Mouse (Mus musculus) forebrain, embryonic 11.5 days (tissue): ENCODE data around the gene Pdpn. TPM values are rescaled to one million over a fixed set of nuclear protein-coding genes. Genes with fewer than 3 reads are reported as not detected.

ENCODE experiments used
- ATAC-seq: fragments of 200-750 bp; cut with Nextera tagmentation; replicated peaks from 2 replicates; pipeline ENCODE4 v1.8.0; 2017; ENCODE audit warnings: moderate TSS enrichment; ENCODE audit not compliant: low FRiP score
- DNase-seq: peaks from one replicate; pipeline ENCODE4 v3.0.0-alpha.2; 2017; ENCODE audit warnings: low spot score
- H3K27ac ChIP-seq: fragments of 300-500 bp; sonication (generic); 2 replicates; pipeline ENCODE4 v1.5.1; 2014; ENCODE audit warnings: low read depth, low read length
- H3K27me3 ChIP-seq: fragments of 300-500 bp; sonication (generic); 2 replicates; pipeline ENCODE4 v1.6.1; 2014; ENCODE audit warnings: mild to moderate bottlenecking, low read length, mixed read lengths; ENCODE audit not compliant: control insufficient read depth, insufficient read depth
- H3K36me3 ChIP-seq: fragments of 300-500 bp; sonication (generic); 2 replicates; pipeline ENCODE4 v1.6.1; 2014; ENCODE audit warnings: mild to moderate bottlenecking, low read length, moderate library complexity, mixed read lengths; ENCODE audit not compliant: control insufficient read depth, insufficient read depth
- H3K4me1 ChIP-seq: fragments of 300-500 bp; sonication (generic); replicated peaks from 2 replicates; pipeline ENCODE4 v1.6.1; 2014; ENCODE audit warnings: low read length, mixed read lengths; ENCODE audit not compliant: control insufficient read depth, insufficient read depth
- H3K4me2 ChIP-seq: fragments of 300-500 bp; sonication (generic); 2 replicates; pipeline ENCODE4 v1.6.1; 2014; ENCODE audit warnings: low read depth, mild to moderate bottlenecking, low read length, moderate library complexity, mixed read lengths; ENCODE audit not compliant: severe bottlenecking
- H3K4me3 ChIP-seq: fragments of 300-500 bp; sonication (generic); 2 replicates; pipeline ENCODE4 v1.5.1; 2014; ENCODE audit warnings: low read depth, low read length
- H3K9ac ChIP-seq: fragments of 300-500 bp; sonication (generic); 2 replicates; pipeline ENCODE4 v1.6.1; 2014; ENCODE audit warnings: low read length
- H3K9me3 ChIP-seq: fragments of 300-500 bp; sonication (generic); 2 replicates; pipeline ENCODE4 v1.6.1; 2016; ENCODE audit warnings: low read length, mixed read lengths; ENCODE audit not compliant: control insufficient read depth
- WGBS: fragments of 180-500 bp; shearing (Covaris S2); extraction: QIAGEN DNeasy Blood & Tissue Kit; methylation state at CpG from one replicate; pipeline ENCODE4 v1.1.7; 2014; 5-methylcytosine and 5-hydroxymethylcytosine counted together
- polyA plus RNA-seq: library from polyadenylated mRNA; unstranded; fragments of >200 nt; fragmentation: Nextera tagmentation; extraction: Ambion mirVana; gene quantifications from 2 replicates; pipeline ENCODE4 v1.2.1, GENCODE M21; 2014

Gene Pdpn
- polyA plus RNA-seq, 1 experiment from 2014 or later = 75.8 TPM

- no peak overlapping the region for H3K27ac ChIP-seq
- DNase-seq = peak; percentile 31
- no peak for ATAC-seq
- H3K4me2 ChIP-seq = no peak overlapping the region
- no peaks in the 10 kb centered on the region for H3K27me3 ChIP-seq
- no peak overlapping the region for H3K4me3 ChIP-seq
- H3K9ac ChIP-seq = no peak overlapping the region
- H3K9me3 ChIP-seq = no peaks in the 10 kb centered on the region
- H3K4me1 ChIP-seq = no peaks in the 10 kb centered on the region
- 84% methylated on average over 3 of the region's 3 CpGs for WGBS
- peaks cover 3% of the 10 kb centered on the region for H3K36me3 ChIP-seq
Observed at GRCm38 (mm10) chr4:143270903-143271302, 28.5 kb downstream of the Pdpn start.

- Histone ChIP-seq H3K27me3 (no peaks in the 10 kb centered on the region), H3K4me3 (no peak overlapping the region), H3K36me3 (no peaks in the 10 kb centered on the region), H3K27ac (no peak overlapping the region), H3K9me3 (no peaks in the 10 kb centered on the region), H3K4me1 (no peaks in the 10 kb centered on the region), H3K9ac (no peak overlapping the region), H3K4me2 (no peak overlapping the region)
- DNase-seq (no peak), ATAC-seq (no peak)
- WGBS = 80% methylated on average over 12 of the region's 12 CpGs
Observed at GRCm38 (mm10) chr4:143262696-143263095, 36.7 kb downstream of the Pdpn start.

- H3K9ac ChIP-seq = no peak overlapping the region
- no peak overlapping the region for H3K4me2 ChIP-seq
- no peaks in the 10 kb centered on the region for H3K4me1 ChIP-seq
- H3K9me3 ChIP-seq = no peaks in the 10 kb centered on the region
- DNase-seq (no peak), ATAC-seq (0 out of 2 replicates have a peak, but pooled peaks have one; percentile 45)
- no peak overlapping the region for H3K27ac ChIP-seq
- no peak overlapping the region for H3K4me3 ChIP-seq
- no peaks in the 10 kb centered on the region for H3K36me3 ChIP-seq
- H3K27me3 ChIP-seq = no peaks in the 10 kb centered on the region
- 73% methylated on average over 6 of the region's 8 CpGs for WGBS
Observed at GRCm38 (mm10) chr4:143259718-143260349, 39.5 kb downstream of the Pdpn start.

- no peaks in the 10 kb centered on the region for H3K27me3 ChIP-seq
- no peaks in the 10 kb centered on the region for H3K4me1 ChIP-seq
- DNase-seq (peak; percentile 87), ATAC-seq (peak; percentile 63)
- no peak overlapping the region for H3K4me3 ChIP-seq
- H3K9ac ChIP-seq = no peak overlapping the region
- WGBS = 36% methylated on average over 19 of the region's 19 CpGs
- no peaks in the 10 kb centered on the region for H3K36me3 ChIP-seq
- no peaks in the 10 kb centered on the region for H3K9me3 ChIP-seq
- H3K27ac ChIP-seq = no peak overlapping the region
- peak overlapping the region; percentile 21 for H3K4me2 ChIP-seq
Observed at GRCm38 (mm10) chr4:143258517-143258916, 40.8 kb downstream of the Pdpn start.

- Histone ChIP-seq H3K9ac (no peak overlapping the region), H3K27me3 (no peaks in the 10 kb centered on the region), H3K4me2 (no peak overlapping the region), H3K27ac (no peak overlapping the region), H3K4me3 (no peak overlapping the region), H3K9me3 (no peaks in the 10 kb centered on the region), H3K36me3 (no peaks in the 10 kb centered on the region), H3K4me1 (no peaks in the 10 kb centered on the region)
- no peak for ATAC-seq
- DNase-seq = no peak
- 62% methylated on average over 6 of the region's 6 CpGs for WGBS
Observed at GRCm38 (mm10) chr4:143257971-143258370, 41.4 kb downstream of the Pdpn start.

GRCm38 (mm10) chr4:143255541-143255940 is 43.8 kb downstream of the Pdpn start:
- H3K4me2 ChIP-seq = no peak overlapping the region
- H3K9ac ChIP-seq = no peak overlapping the region
- H3K9me3 ChIP-seq = no peaks in the 10 kb centered on the region
- no peak overlapping the region for H3K4me3 ChIP-seq
- no peak for ATAC-seq
- H3K27ac ChIP-seq = no peak overlapping the region
- H3K27me3 ChIP-seq = no peaks in the 10 kb centered on the region
- 86% methylated on average over 8 of the region's 8 CpGs for WGBS
- H3K4me1 ChIP-seq = no peaks in the 10 kb centered on the region
- DNase-seq = no peak
- no peaks in the 10 kb centered on the region for H3K36me3 ChIP-seq

GRCm38 (mm10) chr4:143253356-143253755 is 46.0 kb downstream of the Pdpn start:
- DNase-seq = no peak
- no peak overlapping the region for H3K4me3 ChIP-seq
- no peaks in the 10 kb centered on the region for H3K27me3 ChIP-seq
- WGBS = 100% methylated on average over 1 of the region's 1 CpGs
- no peaks in the 10 kb centered on the region for H3K9me3 ChIP-seq
- no peak overlapping the region for H3K9ac ChIP-seq
- H3K4me2 ChIP-seq = no peak overlapping the region
- H3K27ac ChIP-seq = no peak overlapping the region
- H3K36me3 ChIP-seq = no peaks in the 10 kb centered on the region
- ATAC-seq = no peak
- H3K4me1 ChIP-seq = no peaks in the 10 kb centered on the region

GRCm38 (mm10) chr4:143248050-143248449 is 51.3 kb downstream of the Pdpn start:
- Histone ChIP-seq H3K36me3 (no peaks in the 10 kb centered on the region), H3K27me3 (no peaks in the 10 kb centered on the region), H3K4me2 (no peak overlapping the region), H3K27ac (no peak overlapping the region), H3K9me3 (no peaks in the 10 kb centered on the region), H3K4me3 (no peak overlapping the region), H3K4me1 (no peaks in the 10 kb centered on the region), H3K9ac (no peak overlapping the region)
- WGBS = 81% methylated on average over 5 of the region's 5 CpGs
- no peak for DNase-seq
- no peak for ATAC-seq

- Histone ChIP-seq H3K4me3 (no peak overlapping the region), H3K36me3 (no peaks in the 10 kb centered on the region), H3K27me3 (no peaks in the 10 kb centered on the region), H3K27ac (no peak overlapping the region), H3K4me1 (no peaks in the 10 kb centered on the region), H3K9me3 (no peaks in the 10 kb centered on the region), H3K4me2 (no peak overlapping the region), H3K9ac (no peak overlapping the region)
- ATAC-seq (no peak), DNase-seq (no peak)
- 84% methylated on average over 9 of the region's 9 CpGs for WGBS
Observed at GRCm38 (mm10) chr4:143241294-143241693, 58.1 kb downstream of the Pdpn start.
